In genomic region chr10:39555740-39556139, GRCm38 (mm10) we compare ENCODE assay signal across 8 mouse cellular contexts. TPM values are rescaled to one million over a fixed set of nuclear protein-coding genes. Genes with fewer than 3 reads are reported as not detected.
DNase-seq lines count a peak whose midpoint lies in the region; ATAC-seq and TF ChIP-seq lines count a peak whose summit lies in the region.

No protein-coding gene starts in this region.

- no peak for DNase-seq in kidney, adult 8-10 months
- peak; percentile 62 for DNase-seq in lung, embryonic 14.5 days
- DNase-seq in gastrocnemius, adult 8-10 months (ENCODE audit: low spot score in 2 of 2), result no peak
- no peak for DNase-seq in thymus, postnatal 10 days (ENCODE audit: low spot score in 2 of 2)
- no peak for DNase-seq in gastrocnemius, postnatal 4 days (ENCODE audit: low spot score in 2 of 2)

- no peaks in the 10 kb centered on the region for H3K9me3 ChIP-seq in kidney, embryonic 15.5 days (replicated peaks)
- H3K9me3 ChIP-seq in hindbrain, embryonic 16.5 days (ENCODE audit: control insufficient read depth, low read length), result no peaks in the 10 kb centered on the region
- no peaks in the 10 kb centered on the region for H3K9me3 ChIP-seq in lung, embryonic 14.5 days (ENCODE audit: low read depth, low read length)
- no peaks in the 10 kb centered on the region for H3K9me3 ChIP-seq in stomach, embryonic 14.5 days (ENCODE audit: control insufficient read depth, low read depth, low read length)

- WGBS in kidney, embryonic 15.5 days, result 6% methylated on average over 5 of the region's 5 CpGs
- WGBS in hindbrain, embryonic 16.5 days, result 52% methylated on average over 5 of the region's 5 CpGs
- 14% methylated on average over 5 of the region's 5 CpGs for WGBS in lung, embryonic 14.5 days
- whole genome bisulfite sequencing in stomach, embryonic 14.5 days, result 15% methylated on average over 5 of the region's 5 CpGs

- 0 out of 2 replicates have a peak, but pooled peaks have one; percentile 24 for ATAC-seq in kidney, embryonic 15.5 days (replicated peaks; ENCODE audit: low FRiP score)
- ATAC-seq in hindbrain, embryonic 16.5 days, result no peak
- peak; percentile 50 for ATAC-seq in lung, embryonic 14.5 days (ENCODE audit: insufficient read depth)
- no peak; the same call in 1 of the 2 replicates for ATAC-seq in stomach, embryonic 14.5 days (ENCODE audit: insufficient number of reproducible peaks, insufficient read depth, low FRiP score, low read depth)

- no peak overlapping the region for H3K4me3 ChIP-seq in kidney, embryonic 15.5 days (replicated peaks)
- H3K4me3 ChIP-seq in hindbrain, embryonic 16.5 days (ENCODE audit: low read length), result no peak overlapping the region
- no peak overlapping the region for H3K4me3 ChIP-seq in lung, embryonic 14.5 days (ENCODE audit: low read depth, low read length)
- H3K4me3 ChIP-seq in stomach, embryonic 14.5 days (ENCODE audit: low read depth, low read length), result no peak overlapping the region

- H3K27me3 ChIP-seq in kidney, embryonic 15.5 days, result no peaks in the 10 kb centered on the region
- H3K27me3 ChIP-seq in hindbrain, embryonic 16.5 days (replicated peaks; ENCODE audit: control insufficient read depth, insufficient read depth, low read length), result no peaks in the 10 kb centered on the region
- H3K27me3 ChIP-seq in lung, embryonic 14.5 days (ENCODE audit: insufficient read depth, low read length), result no peaks in the 10 kb centered on the region
- no peaks in the 10 kb centered on the region for H3K27me3 ChIP-seq in stomach, embryonic 14.5 days (ENCODE audit: control insufficient read depth, insufficient read depth, low read length)

- peak; percentile 30; the same call in 1 of the 2 replicates for TF ChIP-seq CTCF in lung, embryonic 14.5 days (IDR thresholded peaks at IDR 0.05; ENCODE audit: low read depth)

- H3K27ac ChIP-seq in kidney, embryonic 15.5 days, result peak overlapping the region; percentile 92
- peak overlapping the region; percentile 49; the same call in 1 of the 2 replicates for H3K27ac ChIP-seq in hindbrain, embryonic 16.5 days (ENCODE audit: low read depth, low read length)
- peak overlapping the region; percentile 83 for H3K27ac ChIP-seq in lung, embryonic 14.5 days (ENCODE audit: low read depth)
- peak overlapping the region; percentile 90 for H3K27ac ChIP-seq in stomach, embryonic 14.5 days (ENCODE audit: low read length)

- H3K9ac ChIP-seq in kidney, embryonic 15.5 days, result no peak overlapping the region
- 0 out of 2 replicates have a peak overlapping the region, but pooled peaks have one; percentile 11 for H3K9ac ChIP-seq in hindbrain, embryonic 16.5 days (ENCODE audit: low read depth, low read length)
- no peak overlapping the region for H3K9ac ChIP-seq in lung, embryonic 14.5 days
- no peak overlapping the region for H3K9ac ChIP-seq in stomach, embryonic 14.5 days (replicated peaks; ENCODE audit: low read depth, low read length)

- peak overlapping the region; percentile 27 for H3K4me2 ChIP-seq in kidney, embryonic 15.5 days
- no peak overlapping the region for H3K4me2 ChIP-seq in hindbrain, embryonic 16.5 days (ENCODE audit: low read length)
- H3K4me2 ChIP-seq in lung, embryonic 14.5 days, result peak overlapping the region; percentile 13; the same call in 1 of the 2 replicates
- H3K4me2 ChIP-seq in stomach, embryonic 14.5 days (replicated peaks; ENCODE audit: low read depth, low read length), result peak overlapping the region; percentile 23; the same call in 1 of the 2 replicates

- peaks cover 96% of the 10 kb centered on the region for H3K4me1 ChIP-seq in kidney, embryonic 15.5 days
- peaks cover 62% of the 10 kb centered on the region for H3K4me1 ChIP-seq in hindbrain, embryonic 16.5 days (ENCODE audit: control insufficient read depth, insufficient read depth, low read depth, low read length)
- H3K4me1 ChIP-seq in lung, embryonic 14.5 days (ENCODE audit: insufficient read depth), result peaks cover 43% of the 10 kb centered on the region
- H3K4me1 ChIP-seq in stomach, embryonic 14.5 days (ENCODE audit: control insufficient read depth, insufficient read depth, low read length), result peaks cover 68% of the 10 kb centered on the region

- no peaks in the 10 kb centered on the region; the same call in 1 of the 2 replicates for H3K36me3 ChIP-seq in kidney, embryonic 15.5 days
- H3K36me3 ChIP-seq in hindbrain, embryonic 16.5 days (ENCODE audit: control insufficient read depth, insufficient read depth, low read length), result no peaks in the 10 kb centered on the region
- 0 out of 2 replicates have a peak, but pooled peaks cover 15% of the 10 kb centered on the region for H3K36me3 ChIP-seq in lung, embryonic 14.5 days (ENCODE audit: insufficient read depth)
- H3K36me3 ChIP-seq in stomach, embryonic 14.5 days (ENCODE audit: control insufficient read depth, insufficient read depth, low read length), result peaks cover 4% of the 10 kb centered on the region; the same call in 1 of the 2 replicates

RNA-seq across cellular contexts. Expression of gene Traf3ip2, which starts 57.0 kb away (rescaled TPM):
- polyA plus RNA-seq in kidney, embryonic 15.5 days (2015; fragmentation: Nextera tagmentation; extraction: Ambion mirVana), result 15.9 and 18.5 TPM in 2 replicates
- 6.7 and 8.0 TPM in 2 replicates for polyA plus RNA-seq in hindbrain, embryonic 16.5 days (2015; fragmentation: Nextera tagmentation; extraction: Ambion mirVana)
- 27.9 TPM in 2 replicates for polyA plus RNA-seq in lung, embryonic 14.5 days (2014; fragmentation: Nextera tagmentation; extraction: Ambion mirVana)
- polyA plus RNA-seq in stomach, embryonic 14.5 days (2014; fragmentation: Nextera tagmentation; extraction: Ambion mirVana), result 30.2 and 32.6 TPM in 2 replicates
- 1 to 10 TPM; 2.8 to 6.3 (median 4.4) TPM for total RNA-seq in gastrocnemius, adult 8-10 months (2022)
- 1 to 10 TPM; 4.4 to 5.8 TPM for total RNA-seq in gastrocnemius, postnatal 4 days (2021)

Comparison
In these comparisons a context has a peak if more than half of its experiments do, and no peak if none do; other contexts are left out.
1. ATAC-seq: peak in kidney, embryonic 15.5 days (single experiment) and lung, embryonic 14.5 days (single experiment); none in hindbrain, embryonic 16.5 days (single experiment) and stomach, embryonic 14.5 days (single experiment).
2. Peak in every context shown above with its lines, with median percentiles within 50 percentile points of each other: H3K27ac ChIP-seq.